Mouse (Mus musculus) right cerebral cortex, adult 18-20 months (tissue): Measurements from ENCODE around the gene Cela3a.
"Not testable (repeated sequence)": the region's sequence is repeated elsewhere in the genome, so short reads cannot be mapped to it uniquely, and the experiment has no call there.

Experiments
- DNase-seq: peaks from one replicate; pipeline ENCODE4 v3.0.0; 2022; ENCODE audit warnings: mixed read lengths

Gene Cela3a

GRCm38 (mm10) chr4:137412185-137412709, 2.7 kb upstream of the Cela3a start:
- DNase-seq: not testable (repeated sequence)

- no peak for DNase-seq
These were observed 4.0 kb downstream of the Cela3a start for GRCm38 (mm10) chr4:137405571-137405970.

GRCm38 (mm10) chr4:137396641-137397525, 12.7 kb downstream of the Cela3a start:
- DNase-seq: no peak

- no peak for DNase-seq
These were observed 16.0 kb downstream of the Cela3a start for GRCm38 (mm10) chr4:137393378-137394135.

- DNase-seq: no peak
These were observed 16.7 kb downstream of the Cela3a start for GRCm38 (mm10) chr4:137392874-137393273.

GRCm38 (mm10) chr4:137391287-137391686, 18.3 kb downstream of the Cela3a start:
- no peak for DNase-seq

GRCm38 (mm10) chr4:137390196-137390595, 19.4 kb downstream of the Cela3a start:
- DNase-seq: no peak

GRCm38 (mm10) chr4:137388983-137389382, 20.6 kb downstream of the Cela3a start:
- DNase-seq: no peak

GRCm38 (mm10) chr4:137388059-137388794, 21.4 kb downstream of the Cela3a start:
- DNase-seq: peak; percentile 90

GRCm38 (mm10) chr4:137387482-137388058, 22.0 kb downstream of the Cela3a start:
- DNase-seq: no peak

- no peak for DNase-seq
These were observed 28.6 kb downstream of the Cela3a start for GRCm38 (mm10) chr4:137380702-137381605.

- no peak for DNase-seq
These were observed 29.8 kb downstream of the Cela3a start for GRCm38 (mm10) chr4:137379713-137380255.

GRCm38 (mm10) chr4:137379085-137379484, 30.5 kb downstream of the Cela3a start:
- DNase-seq: no peak

- DNase-seq: no peak
These were observed 31.9 kb downstream of the Cela3a start for GRCm38 (mm10) chr4:137377526-137378304.

- DNase-seq: no peak
These were observed 32.8 kb downstream of the Cela3a start for GRCm38 (mm10) chr4:137376778-137377177.

GRCm38 (mm10) chr4:137375314-137376278, 34.0 kb downstream of the Cela3a start:
- DNase-seq: no peak

- DNase-seq: no peak
These were observed 35.9 kb downstream of the Cela3a start for GRCm38 (mm10) chr4:137373711-137374110.

- no peak for DNase-seq
These were observed 37.7 kb downstream of the Cela3a start for GRCm38 (mm10) chr4:137371596-137372523.
